Mouse (Mus musculus) embryonic fibroblast, embryonic 13.5 days (primary cell): ENCODE data around the gene Mgp.

Source experiments
- CTCF ChIP-seq: IDR thresholded peaks from 2 replicates; pipeline ENCODE4 v1.5.1; 2011; ENCODE audit warnings: mild to moderate bottlenecking, control low read depth, low read length, moderate library complexity, borderline replicate concordance; ENCODE audit not compliant: insufficient read depth
- POLR2A ChIP-seq: IDR thresholded peaks from 2 replicates; pipeline ENCODE4 v1.6.1; 2011; ENCODE audit warnings: low read depth, mild to moderate bottlenecking, control low read depth, low read length, moderate library complexity

DNA sequence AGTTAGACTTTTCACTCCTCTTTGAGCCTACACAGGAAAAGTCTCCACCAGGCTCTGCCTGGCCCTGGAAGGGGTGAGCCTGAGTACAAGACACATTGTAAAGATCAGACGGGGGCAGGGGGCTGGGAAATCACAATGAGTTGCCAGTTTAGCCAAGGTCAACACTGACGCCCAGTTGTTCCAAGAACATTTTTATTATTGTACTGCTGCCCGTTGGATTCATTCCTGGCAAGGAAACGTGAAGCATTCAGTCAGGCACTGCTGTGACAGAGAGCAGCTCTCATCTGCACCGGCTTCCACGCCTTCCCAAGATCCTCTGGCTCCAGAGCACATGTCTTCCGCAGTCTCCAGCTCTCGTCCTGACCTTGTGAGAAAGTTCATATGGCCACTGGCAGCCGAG, 12.2 kb upstream of the Mgp start:
- TF ChIP-seq POLR2A (no peak), CTCF (no peak)
